13 mouse cellular contexts compared by ENCODE assay signal in genomic region chr17:11988110-11988837, GRCm38 (mm10).
DNase-seq lines count a peak whose midpoint lies in the region; ATAC-seq and TF ChIP-seq lines count a peak whose summit lies in the region.
"Had no signal": no experiment of that assay in that cellular context is flagged by ENCODE, and none has a peak within 500 bp of the region (broad histone marks: within the 10 kb centered on the region; RNA-seq: fewer than 3 reads in every experiment).

No protein-coding gene starts in this region.

- TF ChIP-seq CTCF in intestine, postnatal 0 days (IDR thresholded peaks at IDR 0.05; ENCODE audit: low read depth) = no peak

- no peaks in the 10 kb centered on the region for H3K9me3 ChIP-seq in limb, embryonic 14.5 days (ENCODE audit: control insufficient read depth, low read length)
- no peaks in the 10 kb centered on the region for H3K9me3 ChIP-seq in limb, embryonic 10.5 days (replicated peaks)
- H3K9me3 ChIP-seq in heart, embryonic 12.5 days (replicated peaks) = no peaks in the 10 kb centered on the region
- H3K9me3 ChIP-seq in intestine, postnatal 0 days (ENCODE audit: control insufficient read depth) = no peaks in the 10 kb centered on the region

- no peak for TF ChIP-seq POLR2A in limb, embryonic 14.5 days (IDR thresholded peaks at IDR 0.05; ENCODE audit: borderline replicate concordance, extremely low read depth, insufficient read depth, insufficient read length)

- 0 out of 2 replicates have a peak, but pooled peaks cover 19% of the 10 kb centered on the region for H3K27me3 ChIP-seq in limb, embryonic 14.5 days (ENCODE audit: control insufficient read depth, insufficient read depth, low read length)
- H3K27me3 ChIP-seq in limb, embryonic 10.5 days (ENCODE audit: low read depth, poor library complexity, severe bottlenecking) = peaks cover 13% of the 10 kb centered on the region; the same call in 1 of the 2 replicates
- peaks cover 2% of the 10 kb centered on the region; the same call in 1 of the 2 replicates for H3K27me3 ChIP-seq in heart, embryonic 12.5 days (replicated peaks)
- peaks cover 6% of the 10 kb centered on the region; the same call in 1 of the 2 replicates for H3K27me3 ChIP-seq in intestine, postnatal 0 days (replicated peaks; ENCODE audit: control insufficient read depth, insufficient read depth, low read length)

- no peak overlapping the region for H3K4me3 ChIP-seq in limb, embryonic 14.5 days (replicated peaks; ENCODE audit: low read length)
- no peak overlapping the region for H3K4me3 ChIP-seq in limb, embryonic 10.5 days
- H3K4me3 ChIP-seq in heart, embryonic 12.5 days = no peak overlapping the region
- H3K4me3 ChIP-seq in intestine, postnatal 0 days (ENCODE audit: low read depth, low read length) = no peak overlapping the region
- H3K4me3 ChIP-seq: myocyte had no signal

- peaks cover 23% of the 10 kb centered on the region for H3K4me1 ChIP-seq in limb, embryonic 14.5 days (ENCODE audit: control insufficient read depth, insufficient read depth, low read length)
- H3K4me1 ChIP-seq in limb, embryonic 10.5 days = peaks cover 43% of the 10 kb centered on the region
- peaks cover 16% of the 10 kb centered on the region for H3K4me1 ChIP-seq in heart, embryonic 12.5 days (replicated peaks)
- H3K4me1 ChIP-seq in intestine, postnatal 0 days (replicated peaks; ENCODE audit: control insufficient read depth, insufficient read depth, low read length) = no peaks in the 10 kb centered on the region

- ATAC-seq in limb, embryonic 14.5 days (ENCODE audit: low FRiP score, low read depth) = 0 out of 2 replicates have a peak, but pooled peaks have one; percentile 14
- ATAC-seq in heart, embryonic 12.5 days (ENCODE audit: insufficient number of reproducible peaks, low FRiP score) = peak; percentile 83
- 0 out of 2 replicates have a peak, but pooled peaks have one; percentile 16 for ATAC-seq in intestine, postnatal 0 days
- no peak for ATAC-seq in activated CD4-positive, CD25-positive, alpha-beta regulatory T cell, adult 4 months
- ATAC-seq in monocyte, adult 5-6 weeks (replicated peaks; ENCODE audit: insufficient number of reproducible peaks, low FRiP score, low TSS enrichment, poor library complexity, severe bottlenecking) = no peak

- 67% methylated on average over 14 of the region's 14 CpGs for WGBS in limb, embryonic 14.5 days
- WGBS in limb, embryonic 10.5 days = 80% methylated on average over 14 of the region's 14 CpGs
- 39% methylated on average over 14 of the region's 14 CpGs for WGBS in heart, embryonic 12.5 days
- 53% methylated on average over 14 of the region's 14 CpGs for WGBS in intestine, postnatal 0 days

- no peak overlapping the region for H3K4me2 ChIP-seq in limb, embryonic 14.5 days (replicated peaks; ENCODE audit: low read depth, low read length, severe bottlenecking)
- peak overlapping the region; percentile 27 for H3K4me2 ChIP-seq in heart, embryonic 12.5 days
- no peak overlapping the region for H3K4me2 ChIP-seq in intestine, postnatal 0 days (replicated peaks; ENCODE audit: low read depth)

- no peaks in the 10 kb centered on the region for H3K36me3 ChIP-seq in limb, embryonic 14.5 days (ENCODE audit: control insufficient read depth, insufficient read depth, low read length)
- no peaks in the 10 kb centered on the region for H3K36me3 ChIP-seq in limb, embryonic 10.5 days
- no peaks in the 10 kb centered on the region for H3K36me3 ChIP-seq in heart, embryonic 12.5 days
- no peaks in the 10 kb centered on the region for H3K36me3 ChIP-seq in intestine, postnatal 0 days (ENCODE audit: control insufficient read depth, insufficient read depth)

- no peak overlapping the region for H3K27ac ChIP-seq in limb, embryonic 14.5 days (replicated peaks; ENCODE audit: low read depth, low read length)
- H3K27ac ChIP-seq in limb, embryonic 10.5 days = no peak overlapping the region
- H3K27ac ChIP-seq in heart, embryonic 12.5 days (ENCODE audit: poor library complexity, severe bottlenecking) = peak overlapping the region; percentile 43
- H3K27ac ChIP-seq in intestine, postnatal 0 days (ENCODE audit: low read depth, low read length) = no peak overlapping the region
- H3K27ac ChIP-seq: macrophage had no signal

- DNase-seq in limb, embryonic 14.5 days (ENCODE audit: low spot score) = no peak
- no peak for DNase-seq in limb, embryonic 10.5 days (ENCODE audit: low spot score)
- DNase-seq in R1 (ENCODE audit: low read depth, low spot score) = peak; percentile 36
- DNase-seq in right cerebral cortex, postnatal 4 days = no peak
- DNase-seq: cerebellum, adult 9-11 months; kidney, adult 8-10 months; left cerebral cortex, postnatal 4 days had no signal

- no peak overlapping the region for H3K9ac ChIP-seq in limb, embryonic 14.5 days (ENCODE audit: low read depth, low read length, severe bottlenecking)
- no peak overlapping the region for H3K9ac ChIP-seq in heart, embryonic 12.5 days
- no peak overlapping the region for H3K9ac ChIP-seq in intestine, postnatal 0 days (ENCODE audit: low read depth, low read length)

Comparison
In these comparisons a context has a peak if more than half of its experiments do, and no peak if none do; other contexts are left out.
1. ATAC-seq: peak in limb, embryonic 14.5 days (single experiment), heart, embryonic 12.5 days (single experiment) and intestine, postnatal 0 days (single experiment); none in activated CD4-positive, CD25-positive, alpha-beta regulatory T cell, adult 4 months (single experiment) and monocyte, adult 5-6 weeks (single experiment).